Mouse (Mus musculus) liver, postnatal 0 days (tissue): ENCODE results near the gene Pcgf5.

Experiments used
- CTCF ChIP-seq: sonication (generic); IDR thresholded peaks from 2 replicates; pipeline ENCODE4 v1.5.1; 2016; ENCODE audit warnings: antibody characterized with exemption, low read depth
- EP300 ChIP-seq: IDR thresholded peaks from 2 replicates; pipeline ENCODE4 v1.6.1; 2016; ENCODE audit warnings: antibody characterized with exemption, low read depth, mild to moderate bottlenecking

- TF ChIP-seq CTCF (no peak), EP300 (no peak)
Observed at GRCm38 (mm10) chr19:36382901-36383300, 34.8 kb downstream of the Pcgf5 start.
